Mouse (Mus musculus): ENCODE data around the gene Kcnh6.
"Not testable (repeated sequence)": the region's sequence is repeated elsewhere in the genome, so short reads cannot be mapped to it uniquely, and the experiment has no call there.

Kcnh6 gene

GRCm38 (mm10) chr11:106013556-106014225, 5.8 kb downstream of the Kcnh6 start:
- DNase-seq (ENCODE audit: extremely low spot score, low read depth, low spot score): no peak

GRCm38 (mm10) chr11:106016440-106016839, 8.5 kb downstream of the Kcnh6 start:
- DNase-seq (ENCODE audit: extremely low spot score, low read depth, low spot score): no peak

GRCm38 (mm10) chr11:106020051-106020763, 12.3 kb downstream of the Kcnh6 start:
- no peak for DNase-seq (ENCODE audit: extremely low spot score, low read depth, low spot score)

- DNase-seq (ENCODE audit: extremely low spot score, low read depth, low spot score): no peak
These were observed 17.9 kb downstream of the Kcnh6 start for GRCm38 (mm10) chr11:106025774-106026173.

- DNase-seq (ENCODE audit: extremely low spot score, low read depth, low spot score): no peak
These were observed 18.7 kb downstream of the Kcnh6 start for GRCm38 (mm10) chr11:106026465-106027151.

- DNase-seq (ENCODE audit: extremely low spot score, low read depth, low spot score): no peak
These were observed 19.7 kb downstream of the Kcnh6 start for GRCm38 (mm10) chr11:106027607-106028006.

GRCm38 (mm10) chr11:106032074-106032473, 24.1 kb downstream of the Kcnh6 start:
- DNase-seq (ENCODE audit: extremely low spot score, low read depth, low spot score): not testable (repeated sequence)

- no peak for DNase-seq (ENCODE audit: extremely low spot score, low read depth, low spot score)
These were observed 25.6 kb downstream of the Kcnh6 start for GRCm38 (mm10) chr11:106033491-106033919.

GRCm38 (mm10) chr11:106034986-106035385, 27.1 kb downstream of the Kcnh6 start:
- no peak for DNase-seq (ENCODE audit: extremely low spot score, low read depth, low spot score)

- peak; percentile 98 for DNase-seq (ENCODE audit: extremely low spot score, low read depth, low spot score)
These were observed 28.9 kb downstream of the Kcnh6 start, which contains the start of gene Dcaf7 for GRCm38 (mm10) chr11:106036548-106037417. TSS of gene Dcaf7 (plus strand) at chr11:106036872.

- DNase-seq (ENCODE audit: extremely low spot score, low read depth, low spot score): no peak
These were observed 29.5 kb downstream of the Kcnh6 start for GRCm38 (mm10) chr11:106037418-106037751.

- DNase-seq (ENCODE audit: extremely low spot score, low read depth, low spot score): no peak
These were observed 36.4 kb downstream of the Kcnh6 start for GRCm38 (mm10) chr11:106044349-106044748.

- DNase-seq (ENCODE audit: extremely low spot score, low read depth, low spot score): no peak
These were observed 37.3 kb downstream of the Kcnh6 start for GRCm38 (mm10) chr11:106045256-106045655.

GRCm38 (mm10) chr11:106045780-106046179, 37.9 kb downstream of the Kcnh6 start:
- DNase-seq (ENCODE audit: extremely low spot score, low read depth, low spot score): no peak

- no peak for DNase-seq (ENCODE audit: extremely low spot score, low read depth, low spot score)
These were observed 38.7 kb downstream of the Kcnh6 start for GRCm38 (mm10) chr11:106046584-106046983.

- DNase-seq (ENCODE audit: extremely low spot score, low read depth, low spot score): no peak
These were observed 46.0 kb downstream of the Kcnh6 start for GRCm38 (mm10) chr11:106053921-106054320.

- DNase-seq (ENCODE audit: extremely low spot score, low read depth, low spot score): no peak
These were observed 46.7 kb downstream of the Kcnh6 start for GRCm38 (mm10) chr11:106054600-106054999.

- DNase-seq (ENCODE audit: extremely low spot score, low read depth, low spot score): no peak
These were observed 47.4 kb downstream of the Kcnh6 start for GRCm38 (mm10) chr11:106055341-106055740.

- DNase-seq (ENCODE audit: extremely low spot score, low read depth, low spot score): no peak
These were observed 49.0 kb downstream of the Kcnh6 start for GRCm38 (mm10) chr11:106056819-106057491.

- no peak for DNase-seq (ENCODE audit: extremely low spot score, low read depth, low spot score)
These were observed 50.1 kb downstream of the Kcnh6 start for GRCm38 (mm10) chr11:106058020-106058419.

All from hindlimb bud, embryonic 11.5 days (tissue).